Mouse (Mus musculus): ENCODE data around the gene Nudt9. TPM values are rescaled to one million over a fixed set of nuclear protein-coding genes. Genes with fewer than 3 reads are reported as not detected.

Gene Nudt9
- polyA plus RNA-seq, 1 experiment = 32.0 TPM

GRCm38 (mm10) chr5:104073602-104074001, 27.5 kb downstream of the Nudt9 start:
- Histone ChIP-seq H3K9ac (ENCODE audit: low read depth, poor library complexity, severe bottlenecking) (no peak overlapping the region), H3K27me3 (ENCODE audit: control insufficient read depth, insufficient read depth, low read length, poor library complexity, severe bottlenecking) (no peaks in the 10 kb centered on the region)

GRCm38 (mm10) chr5:104074388-104074787, 28.3 kb downstream of the Nudt9 start:
- H3K36me3 ChIP-seq (ENCODE audit: control insufficient read depth, insufficient read depth, low read length, poor library complexity, severe bottlenecking) = no peaks in the 10 kb centered on the region
- H3K27me3 ChIP-seq (ENCODE audit: control insufficient read depth, insufficient read depth, low read length, poor library complexity, severe bottlenecking) = no peaks in the 10 kb centered on the region

More at GRCm38 (mm10) chr5:104073602-104074001, 27.5 kb downstream of the Nudt9 start:
- H3K9me3 ChIP-seq (replicated peaks; ENCODE audit: control insufficient read depth, insufficient read depth, low read length, poor library complexity, severe bottlenecking) = no peaks in the 10 kb centered on the region
- TF ChIP-seq CTCF (IDR thresholded peaks at IDR 0.05; ENCODE audit: low read depth, low read length) = no peak
- TF ChIP-seq POLR2A (IDR thresholded peaks at IDR 0.05; ENCODE audit: insufficient read depth, low read length) = no peak
- TF ChIP-seq EP300 (IDR thresholded peaks at IDR 0.05; ENCODE audit: insufficient read depth, low read depth, low read length) = no peak
- H3K4me3 ChIP-seq (ENCODE audit: low read depth, low read length) = no peak overlapping the region
- no peaks in the 10 kb centered on the region for H3K36me3 ChIP-seq (ENCODE audit: control insufficient read depth, insufficient read depth, low read length, poor library complexity, severe bottlenecking)
- no peaks in the 10 kb centered on the region for H3K4me1 ChIP-seq (ENCODE audit: control insufficient read depth, insufficient read depth, low read length)
- H3K27ac ChIP-seq (ENCODE audit: insufficient read depth, low read length) = no peak overlapping the region

GRCm38 (mm10) chr5:104076361-104076760, 30.3 kb downstream of the Nudt9 start:
- no peaks in the 10 kb centered on the region for H3K36me3 ChIP-seq (ENCODE audit: control insufficient read depth, insufficient read depth, low read length, poor library complexity, severe bottlenecking)
- no peaks in the 10 kb centered on the region for H3K27me3 ChIP-seq (ENCODE audit: control insufficient read depth, insufficient read depth, low read length, poor library complexity, severe bottlenecking)
- no peaks in the 10 kb centered on the region for H3K9me3 ChIP-seq (replicated peaks; ENCODE audit: control insufficient read depth, insufficient read depth, low read length, poor library complexity, severe bottlenecking)
- H3K27ac ChIP-seq (ENCODE audit: insufficient read depth, low read length) = no peak overlapping the region
- no peak overlapping the region for H3K4me3 ChIP-seq (ENCODE audit: low read depth, low read length)
- H3K9ac ChIP-seq (ENCODE audit: low read depth, poor library complexity, severe bottlenecking) = no peak overlapping the region
- TF ChIP-seq EP300 (IDR thresholded peaks at IDR 0.05; ENCODE audit: insufficient read depth, low read depth, low read length) = no peak
- no peak for TF ChIP-seq CTCF (IDR thresholded peaks at IDR 0.05; ENCODE audit: low read depth, low read length)
- no peak for TF ChIP-seq POLR2A (IDR thresholded peaks at IDR 0.05; ENCODE audit: insufficient read depth, low read length)
- H3K4me1 ChIP-seq (ENCODE audit: control insufficient read depth, insufficient read depth, low read length) = no peaks in the 10 kb centered on the region

More at GRCm38 (mm10) chr5:104074388-104074787, 28.3 kb downstream of the Nudt9 start:
- Histone ChIP-seq H3K9ac (ENCODE audit: low read depth, poor library complexity, severe bottlenecking) (no peak overlapping the region), H3K4me3 (ENCODE audit: low read depth, low read length) (no peak overlapping the region), H3K9me3 (replicated peaks; ENCODE audit: control insufficient read depth, insufficient read depth, low read length, poor library complexity, severe bottlenecking) (no peaks in the 10 kb centered on the region), H3K4me1 (ENCODE audit: control insufficient read depth, insufficient read depth, low read length) (no peaks in the 10 kb centered on the region), H3K27ac (ENCODE audit: insufficient read depth, low read length) (no peak overlapping the region)
- TF ChIP-seq EP300 (IDR thresholded peaks at IDR 0.05; ENCODE audit: insufficient read depth, low read depth, low read length) (no peak), CTCF (IDR thresholded peaks at IDR 0.05; ENCODE audit: low read depth, low read length) (peak; percentile 89), POLR2A (IDR thresholded peaks at IDR 0.05; ENCODE audit: insufficient read depth, low read length) (no peak)

- TF ChIP-seq POLR2A (IDR thresholded peaks at IDR 0.05; ENCODE audit: insufficient read depth, low read length) (no peak), EP300 (IDR thresholded peaks at IDR 0.05; ENCODE audit: insufficient read depth, low read depth, low read length) (no peak), CTCF (IDR thresholded peaks at IDR 0.05; ENCODE audit: low read depth, low read length) (no peak)
Observed at GRCm38 (mm10) chr5:104077508-104077907, 31.4 kb downstream of the Nudt9 start, which contains the start of gene Gm17660. Gene Gm17660, minus strand, starts transcription at chr5:104077608.

GRCm38 (mm10) chr5:104080736-104081135, 34.6 kb downstream of the Nudt9 start:
- Histone ChIP-seq H3K4me3 (ENCODE audit: low read depth, low read length) (no peak overlapping the region), H3K9me3 (replicated peaks; ENCODE audit: control insufficient read depth, insufficient read depth, low read length, poor library complexity, severe bottlenecking) (no peaks in the 10 kb centered on the region), H3K4me1 (ENCODE audit: control insufficient read depth, insufficient read depth, low read length) (no peaks in the 10 kb centered on the region), H3K27me3 (ENCODE audit: control insufficient read depth, insufficient read depth, low read length, poor library complexity, severe bottlenecking) (no peaks in the 10 kb centered on the region), H3K27ac (ENCODE audit: insufficient read depth, low read length) (no peak overlapping the region), H3K36me3 (ENCODE audit: control insufficient read depth, insufficient read depth, low read length, poor library complexity, severe bottlenecking) (no peaks in the 10 kb centered on the region), H3K9ac (ENCODE audit: low read depth, poor library complexity, severe bottlenecking) (no peak overlapping the region)
- TF ChIP-seq EP300 (IDR thresholded peaks at IDR 0.05; ENCODE audit: insufficient read depth, low read depth, low read length) = no peak
- no peak for TF ChIP-seq POLR2A (IDR thresholded peaks at IDR 0.05; ENCODE audit: insufficient read depth, low read length)
- no peak for TF ChIP-seq CTCF (IDR thresholded peaks at IDR 0.05; ENCODE audit: low read depth, low read length)

More at GRCm38 (mm10) chr5:104077508-104077907, 31.4 kb downstream of the Nudt9 start, which contains the start of gene Gm17660:
- Histone ChIP-seq H3K4me1 (ENCODE audit: control insufficient read depth, insufficient read depth, low read length) (no peaks in the 10 kb centered on the region), H3K9me3 (replicated peaks; ENCODE audit: control insufficient read depth, insufficient read depth, low read length, poor library complexity, severe bottlenecking) (no peaks in the 10 kb centered on the region), H3K9ac (ENCODE audit: low read depth, poor library complexity, severe bottlenecking) (no peak within 1 kb of the TSS), H3K27me3 (ENCODE audit: control insufficient read depth, insufficient read depth, low read length, poor library complexity, severe bottlenecking) (no peaks in the 10 kb centered on the region), H3K4me3 (ENCODE audit: low read depth, low read length) (no peak within 1 kb of the TSS), H3K27ac (ENCODE audit: insufficient read depth, low read length) (no peak within 1 kb of the TSS), H3K36me3 (ENCODE audit: control insufficient read depth, insufficient read depth, low read length, poor library complexity, severe bottlenecking) (no peaks in the 10 kb centered on the region)

- Histone ChIP-seq H3K27ac (ENCODE audit: insufficient read depth, low read length) (no peak overlapping the region), H3K27me3 (ENCODE audit: control insufficient read depth, insufficient read depth, low read length, poor library complexity, severe bottlenecking) (no peaks in the 10 kb centered on the region), H3K4me1 (ENCODE audit: control insufficient read depth, insufficient read depth, low read length) (no peaks in the 10 kb centered on the region), H3K4me3 (ENCODE audit: low read depth, low read length) (no peak overlapping the region), H3K9ac (ENCODE audit: low read depth, poor library complexity, severe bottlenecking) (no peak overlapping the region), H3K36me3 (ENCODE audit: control insufficient read depth, insufficient read depth, low read length, poor library complexity, severe bottlenecking) (no peaks in the 10 kb centered on the region), H3K9me3 (replicated peaks; ENCODE audit: control insufficient read depth, insufficient read depth, low read length, poor library complexity, severe bottlenecking) (no peaks in the 10 kb centered on the region)
- TF ChIP-seq EP300 (IDR thresholded peaks at IDR 0.05; ENCODE audit: insufficient read depth, low read depth, low read length) = no peak
Observed at GRCm38 (mm10) chr5:104085366-104085765, 39.3 kb downstream of the Nudt9 start.
